Mouse (Mus musculus) midbrain, embryonic 13.5 days (tissue): Measurements from ENCODE around the gene Dtx4. TPM values are rescaled to one million over a fixed set of nuclear protein-coding genes. Genes with fewer than 3 reads are reported as not detected.
"Not testable (repeated sequence)": the region's sequence is repeated elsewhere in the genome, so short reads cannot be mapped to it uniquely, and the experiment has no call there.

Experiments
- ATAC-seq: fragments of 200-750 bp; cut with Nextera tagmentation; 2 replicates; pipeline ENCODE4 v1.8.0; 2017; ENCODE audit warnings: mild to moderate bottlenecking, moderate TSS enrichment, moderate library complexity
- H3K27ac ChIP-seq: fragments of 300-500 bp; sonication (generic); 2 replicates; pipeline ENCODE4 v1.5.1; 2015; ENCODE audit warnings: inconsistent platforms, mild to moderate bottlenecking, moderate library complexity
- H3K27me3 ChIP-seq: fragments of 300-500 bp; sonication (generic); 2 replicates; pipeline ENCODE4 v1.6.1; 2015; ENCODE audit warnings: mild to moderate bottlenecking, inconsistent platforms
- H3K36me3 ChIP-seq: fragments of 300-500 bp; sonication (generic); 2 replicates; pipeline ENCODE4 v1.6.1; 2015; ENCODE audit warnings: mild to moderate bottlenecking, inconsistent platforms
- H3K4me1 ChIP-seq: fragments of 300-500 bp; sonication (generic); replicated peaks from 2 replicates; pipeline ENCODE4 v1.6.1; 2015; ENCODE audit warnings: inconsistent platforms
- H3K4me2 ChIP-seq: fragments of 300-500 bp; sonication (generic); replicated peaks from 2 replicates; pipeline ENCODE4 v1.6.1; 2015; ENCODE audit warnings: moderate library complexity, mild to moderate bottlenecking, inconsistent platforms
- H3K4me3 ChIP-seq: fragments of 300-500 bp; sonication (generic); replicated peaks from 2 replicates; pipeline ENCODE4 v1.5.1; 2015; ENCODE audit warnings: mild to moderate bottlenecking, inconsistent platforms
- H3K9ac ChIP-seq: fragments of 300-500 bp; sonication (generic); replicated peaks from 2 replicates; pipeline ENCODE4 v1.6.1; 2015; ENCODE audit warnings: mild to moderate bottlenecking, inconsistent platforms
- H3K9me3 ChIP-seq: fragments of 300-500 bp; sonication (generic); 2 replicates; pipeline ENCODE4 v1.6.1; 2016; ENCODE audit warnings: mild to moderate bottlenecking, inconsistent platforms
- WGBS: fragments of 180-500 bp; shearing (Covaris S2); methylation state at CpG from one replicate; pipeline ENCODE4 v1.1.7; 2015; 5-methylcytosine and 5-hydroxymethylcytosine counted together
- polyA plus RNA-seq: library from polyadenylated mRNA; unstranded; fragments of >200 nt; fragmentation: Nextera tagmentation; extraction: Ambion mirVana; gene quantifications from 2 replicates; pipeline ENCODE4 v1.2.1, GENCODE M21; 2015

The Dtx4 gene
- polyA plus RNA-seq = 36.6 and 40.7 TPM in 2 replicates

DNA sequence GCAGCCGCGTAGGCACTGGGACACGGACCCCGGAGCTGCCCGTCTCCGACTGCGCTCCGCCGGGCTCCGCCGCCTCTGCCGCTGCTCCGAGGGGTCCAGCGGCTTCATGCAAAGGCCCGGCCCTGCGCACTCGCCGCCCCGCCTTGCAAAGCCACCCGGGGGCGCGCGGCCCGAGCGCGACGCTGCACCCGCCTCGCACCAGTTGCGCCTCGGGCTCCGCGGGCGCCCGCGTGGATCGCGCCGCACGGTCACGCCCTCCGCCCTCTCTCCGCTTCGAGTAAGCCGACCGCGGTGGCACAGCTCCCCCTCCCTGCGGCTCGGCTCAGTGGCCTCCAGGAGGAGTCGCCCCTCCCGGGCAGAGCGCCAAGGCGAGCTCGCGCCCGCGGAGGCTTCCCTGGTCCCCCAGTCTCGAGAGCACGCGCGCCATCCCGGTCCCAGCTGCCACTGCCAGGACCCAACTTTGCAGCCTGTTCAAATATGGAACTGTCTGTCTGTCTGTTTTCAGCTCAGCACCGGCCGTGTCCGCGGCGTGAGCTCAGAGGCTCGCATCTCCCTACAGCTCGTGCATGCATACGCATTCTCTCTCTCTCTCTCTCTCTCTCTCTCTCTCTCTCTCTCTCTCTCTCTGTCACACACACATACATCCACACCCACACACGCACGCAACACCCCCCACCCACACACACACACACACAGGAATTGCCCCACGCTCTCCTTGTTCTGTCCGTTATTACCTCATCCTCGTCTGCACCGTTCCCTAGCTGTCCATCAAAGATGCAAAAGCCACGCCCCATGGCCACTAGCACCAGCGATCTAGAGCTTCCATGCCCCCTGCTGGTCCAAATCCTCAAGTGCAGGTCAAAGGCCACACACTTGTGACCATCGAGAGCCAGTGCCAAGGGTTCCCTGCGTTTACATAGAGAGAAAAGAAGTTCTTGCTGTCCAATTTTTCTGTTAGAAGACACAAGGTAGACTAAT, at the start of gene Dtx4:
Gene Dtx4, minus strand, starts transcription at position 85 of the 978 bp plus-strand sequence.
- peak within 1 kb of the TSS; percentile 96 for H3K27ac ChIP-seq
- peak within 1 kb of the TSS; percentile 98 for H3K9ac ChIP-seq
- peak; percentile 93 for ATAC-seq
- WGBS = under 1% methylated on average over 80 of the region's 80 CpGs
- H3K4me1 ChIP-seq = peaks cover 40% of the 10 kb centered on the region
- H3K36me3 ChIP-seq = 0 out of 2 replicates have a peak, but pooled peaks cover 9% of the 10 kb centered on the region
- H3K9me3 ChIP-seq = no peaks in the 10 kb centered on the region
- no peaks in the 10 kb centered on the region for H3K27me3 ChIP-seq
- H3K4me3 ChIP-seq = peak within 1 kb of the TSS; percentile 92
- H3K4me2 ChIP-seq = peak within 1 kb of the TSS; percentile 79

DNA sequence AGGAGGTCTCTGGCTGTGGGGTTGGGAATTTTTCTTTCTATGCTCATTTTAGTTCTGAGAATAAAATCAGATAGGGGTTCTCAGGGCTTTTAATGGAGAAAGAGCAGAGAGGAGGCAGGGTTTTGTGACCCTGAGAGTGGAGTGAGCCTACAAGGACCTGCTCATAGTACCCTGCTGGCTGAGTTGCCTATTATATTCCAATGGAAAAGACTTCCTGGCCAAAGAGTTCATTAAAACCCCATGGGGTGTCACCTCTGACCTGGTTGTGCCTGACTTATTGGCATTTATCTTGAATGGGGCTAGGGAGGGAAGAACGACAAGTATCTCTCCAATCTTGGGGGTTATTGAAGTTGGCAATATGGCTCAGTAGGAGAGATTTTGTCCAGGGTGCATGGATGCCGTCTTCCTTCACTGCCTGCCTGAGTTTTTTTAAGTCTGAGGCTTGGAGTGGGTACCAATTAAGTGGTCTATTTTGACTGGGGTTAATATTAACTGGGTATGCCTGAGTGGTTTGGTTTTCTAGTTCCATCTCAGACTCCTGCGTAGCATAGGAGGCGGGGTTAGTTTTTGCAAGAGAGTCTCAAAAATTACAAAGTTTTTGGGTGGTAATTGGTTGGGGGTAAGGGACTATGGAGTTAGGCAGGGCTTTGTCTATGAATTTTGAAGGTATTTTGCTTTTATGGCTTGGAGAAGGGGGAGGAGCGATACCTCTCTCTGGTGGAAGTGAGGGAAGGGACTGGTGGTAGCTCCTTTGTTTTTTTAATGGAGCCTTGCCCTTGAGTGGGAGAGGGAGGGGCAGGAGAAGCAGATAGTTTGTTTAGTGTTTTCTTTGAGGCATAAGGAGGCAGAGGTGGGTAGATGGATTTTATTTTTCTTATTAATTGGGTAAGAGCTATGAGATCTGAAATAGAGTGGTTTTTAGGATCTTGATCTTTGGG, 49.0 kb upstream of the Dtx4 start:
- H3K36me3 ChIP-seq = no peaks in the 10 kb centered on the region
- 66% methylated on average over 5 of the region's 5 CpGs for WGBS
- no peak for ATAC-seq

DNA sequence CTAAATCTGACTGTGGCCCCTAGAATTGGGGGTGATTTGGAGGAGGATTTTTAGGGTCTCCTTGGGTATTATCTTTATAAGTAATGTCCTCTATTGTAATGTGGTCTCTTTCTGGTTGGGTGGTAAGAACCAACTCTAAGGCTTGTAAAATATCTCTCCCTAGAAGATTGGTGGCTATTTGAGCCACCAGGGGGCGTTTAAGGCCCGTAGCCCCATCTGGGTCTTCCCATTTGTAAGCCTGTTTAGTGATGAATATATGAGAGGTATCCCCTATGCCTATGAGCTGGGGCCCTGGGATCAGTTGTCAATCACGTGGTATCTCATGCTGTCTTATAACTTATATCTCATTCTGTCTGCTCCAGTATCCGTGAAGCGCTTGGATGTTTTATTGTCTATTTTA, 47.9 kb upstream of the Dtx4 start:
- no peak for ATAC-seq
- 77% methylated on average over 5 of the region's 5 CpGs for WGBS
- H3K36me3 ChIP-seq = no peaks in the 10 kb centered on the region

More for the DNA sequence above, 49.0 kb upstream of the Dtx4 start:
- no peaks in the 10 kb centered on the region for H3K27me3 ChIP-seq
- H3K9ac ChIP-seq = no peak overlapping the region
- no peaks in the 10 kb centered on the region for H3K4me1 ChIP-seq
- H3K27ac ChIP-seq = no peak overlapping the region
- H3K9me3 ChIP-seq = no peaks in the 10 kb centered on the region
- no peak overlapping the region for H3K4me2 ChIP-seq
- H3K4me3 ChIP-seq = no peak overlapping the region

DNA sequence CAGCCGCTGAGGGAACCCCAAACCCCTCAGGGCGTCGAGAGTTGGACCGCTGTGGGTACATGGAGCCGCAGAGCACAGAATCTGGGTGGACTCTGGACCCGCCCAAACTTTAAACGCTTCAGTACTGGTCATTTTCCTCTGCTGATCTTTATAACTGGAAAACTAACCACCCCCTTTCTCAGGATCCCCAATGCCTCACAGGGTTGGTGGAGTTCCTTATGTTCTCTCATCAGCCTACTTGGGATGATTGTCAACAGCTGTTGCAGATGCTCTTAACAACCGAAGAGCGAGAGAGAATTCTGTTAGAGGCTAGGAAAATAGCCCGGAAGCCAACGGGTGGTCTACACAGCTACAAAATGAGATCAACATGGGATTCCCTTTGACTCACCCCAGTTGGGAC, 44.2 kb upstream of the Dtx4 start, which contains the start of gene Fam111a:
Gene Fam111a, plus strand, starts transcription at position 301 of the 400 bp plus-strand sequence.
- not testable (repeated sequence) for H3K4me3 ChIP-seq, H3K9ac ChIP-seq, H3K4me2 ChIP-seq, H3K27me3 ChIP-seq, H3K36me3 ChIP-seq, H3K9me3 ChIP-seq, ATAC-seq, H3K4me1 ChIP-seq, H3K27ac ChIP-seq
- WGBS = 96% methylated on average over 11 of the region's 11 CpGs

More for the DNA sequence above, 47.9 kb upstream of the Dtx4 start:
- H3K9ac ChIP-seq = no peak overlapping the region
- H3K4me2 ChIP-seq = no peak overlapping the region
- H3K4me3 ChIP-seq = no peak overlapping the region
- no peaks in the 10 kb centered on the region for H3K4me1 ChIP-seq
- no peak overlapping the region for H3K27ac ChIP-seq
- no peaks in the 10 kb centered on the region for H3K27me3 ChIP-seq
- H3K9me3 ChIP-seq = no peaks in the 10 kb centered on the region

DNA sequence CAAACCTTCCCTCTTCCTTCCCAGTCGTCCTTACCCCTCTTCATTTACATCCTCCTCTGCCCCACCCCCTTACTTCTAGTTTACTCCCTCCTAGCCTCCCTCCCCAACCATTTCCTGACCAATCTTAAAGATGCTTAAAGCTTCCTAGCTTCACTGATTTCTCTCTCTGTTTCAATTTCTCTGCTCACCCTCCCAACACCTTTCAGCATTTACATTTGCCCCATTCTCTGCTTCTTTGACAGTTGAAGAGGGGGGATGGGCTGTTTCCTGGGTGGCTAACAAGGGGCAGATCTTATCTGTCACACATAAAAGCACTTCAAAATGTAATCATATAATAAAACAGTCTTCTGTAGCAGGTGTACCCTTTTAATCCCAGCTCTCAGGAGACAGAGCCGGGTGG, 40.4 kb upstream of the Dtx4 start:
- Histone ChIP-seq H3K27me3 (no peaks in the 10 kb centered on the region), H3K4me1 (no peaks in the 10 kb centered on the region), H3K4me2 (no peak overlapping the region), H3K9me3 (no peaks in the 10 kb centered on the region; the same call in 1 of the 2 replicates), H3K27ac (no peak overlapping the region), H3K9ac (no peak overlapping the region), H3K36me3 (no peaks in the 10 kb centered on the region), H3K4me3 (no peak overlapping the region)
- 40% methylated on average over 2 of the region's 2 CpGs for WGBS
- no peak for ATAC-seq

DNA sequence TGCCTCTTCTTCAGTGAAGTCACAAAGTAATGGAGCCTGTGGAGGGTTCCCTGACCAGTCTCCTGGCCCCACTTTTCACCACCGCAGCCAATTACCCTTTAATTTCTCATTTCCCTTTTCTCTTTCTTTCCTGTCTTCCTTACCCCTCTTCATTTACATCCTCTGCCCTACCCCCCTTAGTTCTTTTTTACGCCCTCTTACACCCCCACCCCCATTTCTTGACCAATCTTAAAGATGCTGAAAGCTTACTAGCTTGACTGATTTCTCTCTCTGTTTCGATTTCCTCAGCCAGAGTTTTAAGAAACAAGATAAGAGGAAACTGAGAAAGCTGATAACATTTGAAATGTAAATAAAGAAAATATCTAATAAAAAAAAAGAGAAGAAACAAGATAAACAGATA, 39.5 kb upstream of the Dtx4 start:
- H3K4me2 ChIP-seq = no peak overlapping the region
- H3K27me3 ChIP-seq = no peaks in the 10 kb centered on the region
- no peak for ATAC-seq
- H3K9ac ChIP-seq = no peak overlapping the region
- no peaks in the 10 kb centered on the region; the same call in 1 of the 2 replicates for H3K9me3 ChIP-seq
- no peaks in the 10 kb centered on the region for H3K4me1 ChIP-seq
- H3K27ac ChIP-seq = no peak overlapping the region
- 77% methylated on average over 3 of the region's 3 CpGs for WGBS
- H3K4me3 ChIP-seq = no peak overlapping the region
- H3K36me3 ChIP-seq = no peaks in the 10 kb centered on the region

DNA sequence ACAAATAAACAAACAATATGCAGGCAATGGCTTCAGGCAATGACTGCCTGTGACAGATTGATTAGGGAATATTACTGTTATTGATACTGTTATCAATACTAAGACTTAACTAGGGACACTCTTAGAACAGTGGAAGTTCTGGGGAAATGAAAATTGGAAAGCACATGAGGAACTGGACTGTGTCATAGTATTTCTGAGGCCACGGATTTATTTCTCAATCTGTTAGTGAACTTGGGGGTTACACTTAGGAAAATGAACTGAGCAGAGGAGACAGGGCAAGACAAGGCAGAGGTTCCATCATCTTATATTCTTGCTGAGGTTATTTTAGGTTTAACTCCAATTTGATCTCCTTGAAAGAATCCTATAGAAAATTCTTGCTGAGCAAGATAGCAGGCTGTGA, 38.7 kb upstream of the Dtx4 start:
- H3K27me3 ChIP-seq = no peaks in the 10 kb centered on the region
- H3K4me3 ChIP-seq = no peak overlapping the region
- ATAC-seq = no peak
- 80% methylated on average over 1 of the region's 1 CpGs for WGBS
- H3K36me3 ChIP-seq = no peaks in the 10 kb centered on the region
- no peak overlapping the region for H3K9ac ChIP-seq
- H3K4me1 ChIP-seq = no peaks in the 10 kb centered on the region
- H3K9me3 ChIP-seq = no peaks in the 10 kb centered on the region; the same call in 1 of the 2 replicates
- H3K27ac ChIP-seq = no peak overlapping the region
- no peak overlapping the region for H3K4me2 ChIP-seq

DNA sequence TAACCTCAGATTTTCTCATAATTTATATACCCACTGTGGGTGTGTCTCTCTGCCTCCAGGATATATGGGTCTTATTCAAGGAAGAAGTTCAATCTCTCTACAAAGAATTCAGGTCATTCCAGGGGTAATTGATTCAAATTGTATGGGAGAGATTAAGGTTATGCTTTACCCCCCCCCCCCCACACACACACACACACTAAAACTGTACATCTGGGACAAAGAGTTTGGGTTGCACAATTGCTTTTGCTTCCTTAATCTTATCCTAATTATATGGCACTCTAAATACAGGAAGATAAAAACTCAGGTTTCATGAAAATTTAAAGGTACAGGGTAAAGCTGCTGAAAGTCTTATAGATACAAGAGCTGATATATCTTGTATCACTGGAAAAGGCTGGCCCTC, 35.9 kb upstream of the Dtx4 start:
- Histone ChIP-seq H3K9ac (no peak overlapping the region), H3K36me3 (no peaks in the 10 kb centered on the region)
- ATAC-seq = no peak

DNA sequence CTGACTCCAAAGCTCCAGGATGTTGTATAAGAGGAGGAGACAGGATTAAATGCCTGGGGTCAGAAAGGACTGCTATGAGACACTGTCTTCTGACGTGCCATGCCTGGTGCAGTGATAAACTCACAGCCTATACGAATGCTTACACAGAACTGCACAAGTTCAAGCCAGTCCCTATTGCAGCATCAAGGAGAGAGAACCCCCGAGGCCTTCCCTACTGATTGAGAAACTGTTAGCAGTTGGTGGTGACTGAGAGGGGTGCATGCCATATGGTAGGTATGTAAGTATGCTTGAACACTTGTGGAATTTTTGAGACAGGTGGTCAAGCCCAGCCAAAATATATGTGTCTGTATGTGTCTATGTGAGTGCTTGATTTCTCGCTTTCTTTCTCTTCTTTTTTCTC, 22.1 kb upstream of the Dtx4 start:
- H3K4me1 ChIP-seq = no peaks in the 10 kb centered on the region
- ATAC-seq = no peak
- WGBS = 59% methylated on average over 4 of the region's 4 CpGs
- H3K9ac ChIP-seq = no peak overlapping the region
- H3K4me2 ChIP-seq = no peak overlapping the region
- no peaks in the 10 kb centered on the region for H3K36me3 ChIP-seq
- H3K9me3 ChIP-seq = no peaks in the 10 kb centered on the region
- H3K4me3 ChIP-seq = no peak overlapping the region
- H3K27ac ChIP-seq = no peak overlapping the region
- no peaks in the 10 kb centered on the region for H3K27me3 ChIP-seq

More for the DNA sequence above, 35.9 kb upstream of the Dtx4 start:
- H3K4me2 ChIP-seq = no peak overlapping the region
- H3K4me1 ChIP-seq = no peaks in the 10 kb centered on the region
- no peak overlapping the region for H3K27ac ChIP-seq
- no peaks in the 10 kb centered on the region for H3K9me3 ChIP-seq
- H3K27me3 ChIP-seq = no peaks in the 10 kb centered on the region
- H3K4me3 ChIP-seq = no peak overlapping the region

DNA sequence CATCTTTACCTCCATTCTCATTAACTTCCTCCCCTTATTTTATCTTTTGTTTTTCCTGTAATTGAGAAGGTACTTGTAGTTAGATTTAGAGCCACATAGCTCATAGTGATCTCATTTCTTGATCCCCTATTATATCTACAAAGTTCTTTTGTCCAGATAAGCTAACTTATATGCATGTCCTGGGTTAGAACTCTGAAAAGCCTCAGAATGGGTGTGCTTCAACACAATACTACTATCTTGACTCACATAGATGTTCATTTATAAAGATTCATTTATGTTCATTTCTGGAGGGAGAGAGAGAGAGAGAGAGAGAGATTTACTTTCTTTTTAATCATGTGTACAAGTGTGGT, 17.3 kb upstream of the Dtx4 start:
- Histone ChIP-seq H3K9ac (no peak overlapping the region), H3K36me3 (no peaks in the 10 kb centered on the region), H3K9me3 (no peaks in the 10 kb centered on the region), H3K27ac (no peak overlapping the region), H3K4me2 (peak overlapping the region; percentile 68), H3K4me3 (peak overlapping the region; percentile 52), H3K27me3 (no peaks in the 10 kb centered on the region), H3K4me1 (no peaks in the 10 kb centered on the region)
- ATAC-seq = no peak

DNA sequence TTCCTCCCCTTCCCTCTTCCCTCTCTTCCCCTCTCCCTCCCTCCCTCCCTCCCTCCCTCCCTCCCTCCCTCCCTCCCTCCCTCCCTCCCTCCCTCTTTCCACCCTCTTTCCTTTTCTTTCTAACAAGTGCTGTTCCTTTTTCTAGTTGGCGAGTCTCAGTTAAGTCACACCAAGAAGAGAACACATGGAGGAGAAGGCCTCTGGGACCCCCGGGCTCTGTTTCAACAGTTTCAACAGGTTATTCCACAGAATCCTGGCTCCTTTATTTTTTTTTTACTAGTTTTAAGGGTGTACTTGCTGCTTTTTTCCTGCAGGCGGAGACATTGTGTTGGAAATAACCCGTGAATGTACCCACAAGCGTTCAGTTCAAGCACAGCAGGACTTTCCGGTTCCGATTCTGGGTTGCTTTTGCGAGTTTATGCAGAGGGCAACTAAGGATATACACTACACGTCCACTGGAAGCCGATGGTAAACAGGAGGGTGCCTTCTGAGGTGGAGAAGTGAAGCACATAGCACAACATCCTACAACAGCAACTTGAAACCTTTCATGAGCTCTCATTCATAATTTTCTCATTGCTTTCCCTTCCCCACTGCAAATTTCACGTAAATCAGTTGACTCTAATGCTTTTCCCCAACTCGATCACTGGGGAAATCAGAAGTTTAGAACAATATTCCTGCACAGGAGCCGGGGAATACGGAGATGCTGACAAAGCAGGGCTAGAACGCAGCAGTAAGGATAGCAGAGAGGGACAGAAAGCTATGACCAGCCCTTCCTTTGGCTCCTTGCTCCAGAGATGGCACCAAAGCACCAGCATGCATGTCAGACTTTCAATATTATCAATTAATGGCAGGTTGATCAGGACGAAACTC, 16.7 kb upstream of the Dtx4 start:
- Histone ChIP-seq H3K4me1 (no peaks in the 10 kb centered on the region), H3K27me3 (no peaks in the 10 kb centered on the region), H3K27ac (0 out of 2 replicates have a peak overlapping the region, but pooled peaks have one; percentile 51), H3K4me2 (peak overlapping the region; percentile 68), H3K9ac (peak overlapping the region; percentile 77), H3K4me3 (peak overlapping the region; percentile 52), H3K36me3 (no peaks in the 10 kb centered on the region), H3K9me3 (no peaks in the 10 kb centered on the region)
- WGBS = 2% methylated on average over 16 of the region's 16 CpGs
- ATAC-seq = peak; percentile 94
